Mouse (Mus musculus) c-Kit-negative CD71-positive TER-119-positive erythroid progenitor cells, embryonic 14.5 days (primary cell): ENCODE measurements around the gene Pidd1.

Experiments used
- DNase-seq: peaks from one replicate; pipeline ENCODE4 v3.0.0-alpha.2; 2013; ENCODE audit warnings: low read depth, low spot score

The Pidd1 gene

GRCm38 (mm10) chr7:141443828-141444237 lies at the start of gene Pidd1:
Pidd1 (minus strand) TSS chr7:141444025.
- peak; percentile 70 for DNase-seq

GRCm38 (mm10) chr7:141492738-141493137 lies 48.9 kb upstream of the Pidd1 start:
- no peak for DNase-seq

GRCm38 (mm10) chr7:141491151-141491550 lies 47.3 kb upstream of the Pidd1 start:
- no peak for DNase-seq

GRCm38 (mm10) chr7:141487141-141487540 lies 43.3 kb upstream of the Pidd1 start:
- no peak for DNase-seq

GRCm38 (mm10) chr7:141486239-141486638 lies 42.4 kb upstream of the Pidd1 start:
- DNase-seq: no peak

- no peak for DNase-seq
These were observed 41.8 kb upstream of the Pidd1 start for GRCm38 (mm10) chr7:141485606-141486005.

- no peak for DNase-seq
These were observed 41.4 kb upstream of the Pidd1 start for GRCm38 (mm10) chr7:141485186-141485585.

- DNase-seq: no peak
These were observed 40.6 kb upstream of the Pidd1 start for GRCm38 (mm10) chr7:141484186-141485120.

- DNase-seq: no peak
These were observed 39.4 kb upstream of the Pidd1 start for GRCm38 (mm10) chr7:141483114-141483653.

- DNase-seq: no peak
These were observed 38.8 kb upstream of the Pidd1 start for GRCm38 (mm10) chr7:141482531-141483024.

GRCm38 (mm10) chr7:141481498-141482401 lies 37.9 kb upstream of the Pidd1 start:
- DNase-seq: no peak

- DNase-seq: peak; percentile 68
These were observed 37.1 kb upstream of the Pidd1 start for GRCm38 (mm10) chr7:141480842-141481497.

GRCm38 (mm10) chr7:141478270-141478748 lies 34.5 kb upstream of the Pidd1 start:
- DNase-seq: no peak

- DNase-seq: no peak
These were observed 33.9 kb upstream of the Pidd1 start for GRCm38 (mm10) chr7:141477578-141478269.

GRCm38 (mm10) chr7:141476981-141477370 lies 33.2 kb upstream of the Pidd1 start:
- no peak for DNase-seq

GRCm38 (mm10) chr7:141476226-141476980 lies 32.6 kb upstream of the Pidd1 start:
- no peak for DNase-seq

GRCm38 (mm10) chr7:141475805-141476158 lies 32.0 kb upstream of the Pidd1 start:
- DNase-seq: no peak

- DNase-seq: peak; percentile 81
These were observed 31.4 kb upstream of the Pidd1 start, which contains the start of the genes Polr2l and Tspan4 for GRCm38 (mm10) chr7:141475011-141475804. Polr2l (minus strand) TSS chr7:141475132. Tspan4 (plus strand) TSS chr7:141475240.

- no peak for DNase-seq
These were observed 30.3 kb upstream of the Pidd1 start for GRCm38 (mm10) chr7:141474160-141474559.
